Mouse (Mus musculus) left cerebral cortex, postnatal 4 days (tissue): ENCODE measurements at regions not wholly inside any gene's neighbourhood (a gene's known extent, or its start where the extent isn't known, plus 50 kb on each side); places are given as distances from the start of the nearest gene placed in this dataset.

ENCODE experiments used
- DNase-seq: peaks from one replicate; pipeline ENCODE4 v3.0.0-alpha.2; 2022
- intact Hi-C: fragments of 180-260 bp; cut with DNase I; formaldehyde crosslinking; loops from one replicate; pipeline ENCODE4 v1.15.1; 2025

DNA sequence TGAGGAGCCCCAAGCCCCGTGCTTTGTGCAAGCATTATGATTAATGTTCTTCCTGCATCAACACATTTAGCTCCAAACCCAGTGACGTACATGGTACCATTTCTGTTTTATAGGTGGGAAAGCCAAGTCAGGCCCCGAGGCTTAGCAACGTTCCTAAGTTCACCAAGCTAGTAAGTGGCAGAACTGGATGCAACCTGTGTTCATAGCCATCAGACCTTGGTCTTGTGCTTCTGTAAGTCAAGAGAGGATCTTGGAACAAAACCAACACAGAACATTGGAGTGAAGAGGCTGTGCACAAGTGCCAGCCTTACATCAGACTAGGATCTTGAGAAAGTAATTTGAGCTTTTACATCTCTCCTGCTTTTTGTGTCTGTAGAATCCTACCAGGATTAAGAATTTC is 71.3 kb downstream of the Cdc7 start:
- no peak for DNase-seq
- intact Hi-C loops: no loop called here

- intact Hi-C loops: no loop called here
- DNase-seq: no peak
Measured at GRCm38 (mm10) chr5:107035782-107036181, 71.7 kb downstream of the Cdc7 start.

GRCm38 (mm10) chr5:107036475-107036874 is 72.4 kb downstream of the Cdc7 start:
- intact Hi-C loops: no loop called here
- no peak for DNase-seq

DNA sequence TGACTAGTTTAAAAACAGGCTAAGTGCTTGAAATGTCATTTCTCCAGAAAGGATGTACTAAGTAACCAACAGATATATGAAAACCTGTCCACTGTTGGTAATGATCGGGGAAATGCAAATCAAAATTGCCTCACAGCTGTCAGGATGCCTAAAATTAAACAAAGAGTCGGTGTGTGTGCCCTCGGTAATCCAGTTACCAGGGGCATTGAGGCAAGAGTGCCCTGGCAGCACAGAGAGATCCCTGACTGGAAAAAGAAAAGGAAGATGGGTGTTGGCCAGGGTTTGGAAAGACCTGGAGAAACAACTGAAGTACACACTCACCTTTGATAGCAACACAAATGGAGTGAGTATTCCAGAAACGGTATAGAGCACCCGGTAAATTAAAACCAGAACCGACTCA is 73.0 kb downstream of the Cdc7 start:
- intact Hi-C loops: no loop called here
- no peak for DNase-seq

DNA sequence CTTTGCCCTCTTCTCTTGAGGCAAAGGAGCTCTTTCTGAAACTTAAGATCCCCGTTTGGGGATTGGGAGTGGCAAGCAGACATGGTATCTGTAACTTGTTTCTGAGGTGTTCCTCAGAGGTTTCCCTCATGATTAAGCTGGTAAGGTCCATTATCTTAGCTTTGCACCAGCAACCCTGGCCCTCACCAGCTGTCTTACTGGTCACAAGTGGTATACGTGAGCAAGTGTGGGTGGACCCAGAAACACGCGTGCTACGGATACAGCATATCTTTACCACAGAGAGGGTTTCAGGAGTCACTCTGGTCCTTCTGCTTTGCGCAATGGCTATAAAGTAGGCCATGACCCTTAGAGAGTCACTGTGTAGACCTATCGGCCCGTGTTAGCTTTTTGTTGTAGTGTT is 75.2 kb downstream of the Cdc7 start:
- intact Hi-C loops: no loop called here
- no peak for DNase-seq

GRCm38 (mm10) chr5:107039956-107040355 is 75.8 kb downstream of the Cdc7 start:
- no peak for DNase-seq
- intact Hi-C loops: no loop called here

DNA sequence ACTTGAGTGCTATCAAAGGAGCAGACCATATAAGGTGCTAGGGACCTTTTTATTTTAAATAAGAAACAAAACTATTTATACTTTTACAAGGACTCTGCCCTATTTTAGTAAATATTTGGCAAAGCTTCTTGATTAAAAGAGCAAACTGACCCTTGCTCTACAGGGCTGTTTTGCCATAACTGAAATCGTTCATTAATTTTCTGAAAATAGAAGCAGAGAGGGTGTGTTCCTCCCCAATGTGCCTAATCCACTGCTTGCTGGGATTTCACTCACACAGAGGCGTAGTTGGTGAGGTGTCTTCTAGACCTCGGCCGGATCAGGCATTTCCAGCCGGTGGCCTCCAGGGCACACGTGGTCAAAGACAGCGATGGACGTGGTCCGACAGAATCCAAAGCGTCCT is 76.4 kb downstream of the Cdc7 start:
- intact Hi-C loops: no loop called here
- no peak for DNase-seq

DNA sequence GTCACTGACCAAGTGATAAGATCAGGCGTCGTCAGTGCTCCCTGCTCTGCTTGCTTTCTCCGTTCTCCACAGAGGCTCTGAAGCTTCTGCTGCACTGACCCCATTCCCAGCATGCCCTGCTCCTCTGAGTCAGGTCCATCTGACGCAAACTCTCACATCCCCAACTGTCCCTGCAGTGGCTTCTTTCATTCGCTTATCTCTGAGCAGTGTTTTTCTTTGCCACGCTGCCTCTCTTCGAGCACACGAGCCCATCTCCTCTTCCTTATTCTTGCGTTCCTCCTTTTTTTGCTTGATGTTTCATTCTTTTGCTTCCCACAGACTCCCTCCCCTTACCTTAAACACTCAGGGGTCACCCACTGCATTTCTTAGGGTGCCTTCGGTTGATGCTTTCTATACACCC is 81.0 kb downstream of the Cdc7 start:
- intact Hi-C loops: no loop called here
- no peak for DNase-seq

DNA sequence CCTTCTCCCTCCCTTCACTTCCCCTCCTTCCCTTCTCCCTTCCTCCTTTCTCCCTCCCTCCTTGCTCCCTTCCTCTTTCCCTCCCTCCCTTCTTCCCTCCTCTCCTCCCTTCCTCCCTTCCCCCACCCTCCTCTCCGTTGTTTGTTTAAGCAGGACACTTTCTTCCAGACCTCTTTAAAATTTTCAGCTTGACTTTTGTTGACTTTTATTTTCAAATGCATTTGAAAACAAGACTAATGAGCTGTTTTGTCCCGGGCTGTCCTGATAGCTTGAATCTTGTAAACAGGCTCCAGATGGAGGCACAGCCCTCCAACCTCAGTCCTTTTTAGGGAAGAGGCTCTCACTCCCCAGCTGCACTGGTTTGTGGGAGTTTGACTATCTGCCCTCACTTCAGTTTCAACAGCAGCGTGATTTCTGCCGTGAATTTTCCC is 82.4 kb downstream of the Cdc7 start:
- intact Hi-C loops: no loop called here

DNA sequence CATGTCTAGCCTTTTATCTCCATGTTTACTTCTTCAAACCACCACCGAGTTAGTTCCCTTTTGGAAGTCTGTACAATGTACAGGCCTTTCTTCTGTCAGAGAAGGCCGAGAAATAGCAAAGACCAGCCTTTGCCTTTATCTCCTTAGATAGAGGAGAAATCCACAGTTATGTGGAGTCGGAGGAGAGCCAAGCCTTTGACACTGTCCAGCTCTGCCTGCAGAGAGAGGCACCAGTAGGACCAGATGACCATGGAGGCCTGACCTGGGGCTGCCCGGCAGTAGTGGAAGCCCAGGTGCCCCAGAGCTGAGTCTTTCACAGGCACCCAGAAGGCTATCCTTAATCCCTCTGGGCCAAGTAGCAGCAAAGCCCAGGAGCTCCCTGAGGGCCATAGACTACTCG is 84.5 kb downstream of the Cdc7 start:
- intact Hi-C loops: no loop called here
- DNase-seq: no peak

More for the DNA sequence above, 82.4 kb downstream of the Cdc7 start:
- no peak for DNase-seq

DNA sequence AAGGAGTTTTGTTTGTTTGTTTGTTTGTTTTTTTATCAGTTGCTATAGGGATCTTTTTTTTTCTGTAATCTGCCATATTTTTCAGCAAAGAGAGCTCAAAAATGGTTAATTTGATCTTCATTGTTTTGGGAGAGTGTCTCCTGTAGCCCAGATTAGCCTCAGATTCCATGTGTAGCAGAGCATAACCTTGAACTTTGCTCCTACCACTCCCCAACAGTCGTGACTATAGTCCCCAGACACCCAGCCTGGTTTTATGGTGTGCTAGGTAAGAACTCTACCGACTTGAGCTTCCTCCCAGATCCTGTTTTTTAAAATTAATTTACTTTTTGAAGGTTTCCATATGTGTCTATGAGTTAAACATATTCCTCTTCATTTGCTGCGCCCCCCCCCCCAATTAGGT is 86.0 kb downstream of the Cdc7 start:
- no peak for DNase-seq
- intact Hi-C loops: no loop called here

DNA sequence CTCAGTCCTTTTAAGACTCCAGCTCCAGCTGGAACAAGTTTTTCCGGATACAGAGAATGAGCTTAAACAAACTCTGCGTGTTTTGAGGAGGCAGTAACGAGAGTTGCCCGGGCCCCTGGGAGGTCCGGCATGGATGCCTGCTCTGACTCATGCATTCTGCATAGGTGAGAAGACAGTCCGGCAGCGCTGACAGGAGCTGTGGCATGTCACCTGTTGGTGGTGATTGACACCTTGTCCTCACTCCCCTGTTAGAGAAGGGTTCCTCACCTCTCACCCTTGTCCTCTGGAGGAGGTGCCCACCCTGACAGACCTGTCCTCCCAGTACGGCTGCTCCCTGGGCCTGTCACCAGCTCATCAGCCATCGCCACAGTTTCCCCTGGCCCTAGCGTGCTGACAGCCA is 87.7 kb downstream of the Cdc7 start:
- no peak for DNase-seq
- intact Hi-C loops: no loop called here

DNA sequence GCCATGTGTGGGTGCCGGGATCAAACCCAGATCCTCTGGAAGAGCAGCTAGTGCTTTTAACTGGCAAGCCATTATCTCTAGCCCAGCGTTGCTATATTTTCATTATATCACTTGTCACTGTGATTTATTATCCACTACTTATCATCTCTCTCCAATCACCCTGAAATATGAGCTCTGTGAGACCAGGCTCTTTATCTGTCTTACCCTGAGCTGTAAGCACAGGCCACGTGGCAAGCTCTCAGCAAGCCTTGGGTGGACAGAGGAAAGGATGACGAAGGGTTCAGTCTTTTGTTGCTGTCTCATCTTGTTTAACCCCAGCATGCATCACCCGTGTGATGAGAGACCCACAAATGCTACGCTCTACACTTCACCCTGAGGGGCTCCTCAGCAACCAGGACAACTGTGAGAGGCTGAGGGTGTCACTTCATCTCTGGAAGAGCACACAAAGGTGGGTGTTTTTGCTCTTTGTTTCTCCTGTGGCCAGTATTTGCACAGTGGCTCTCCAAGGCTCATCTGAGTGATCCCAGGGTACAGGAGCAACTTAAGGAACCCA is 90.9 kb downstream of the Cdc7 start:
- no peak for DNase-seq
- intact Hi-C loops: no loop called here

DNA sequence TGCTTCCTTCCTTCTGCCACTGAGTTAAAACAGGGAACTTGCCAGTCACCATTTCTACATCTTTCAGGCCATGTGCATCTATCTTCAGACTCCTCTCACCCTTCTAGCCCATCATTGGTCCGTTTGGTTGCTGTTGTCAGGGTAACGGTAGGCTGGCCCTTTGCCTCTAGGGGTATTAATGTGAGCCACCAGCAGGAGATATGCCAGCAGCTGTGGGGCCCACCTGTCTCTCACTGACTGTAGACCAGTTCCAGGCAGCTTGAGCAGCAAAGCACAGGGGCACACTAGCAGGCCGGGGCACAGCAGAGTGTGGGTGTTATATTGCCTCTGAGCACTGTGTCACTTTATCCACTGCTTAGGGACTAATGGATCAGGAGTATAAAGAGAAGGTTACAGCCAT is 91.3 kb downstream of the Cdc7 start:
- peak; percentile 85 for DNase-seq
- intact Hi-C loops: no loop called here
